Mouse (Mus musculus): Measurements from ENCODE around the gene Riiad1.

Riiad1 gene

DNA sequence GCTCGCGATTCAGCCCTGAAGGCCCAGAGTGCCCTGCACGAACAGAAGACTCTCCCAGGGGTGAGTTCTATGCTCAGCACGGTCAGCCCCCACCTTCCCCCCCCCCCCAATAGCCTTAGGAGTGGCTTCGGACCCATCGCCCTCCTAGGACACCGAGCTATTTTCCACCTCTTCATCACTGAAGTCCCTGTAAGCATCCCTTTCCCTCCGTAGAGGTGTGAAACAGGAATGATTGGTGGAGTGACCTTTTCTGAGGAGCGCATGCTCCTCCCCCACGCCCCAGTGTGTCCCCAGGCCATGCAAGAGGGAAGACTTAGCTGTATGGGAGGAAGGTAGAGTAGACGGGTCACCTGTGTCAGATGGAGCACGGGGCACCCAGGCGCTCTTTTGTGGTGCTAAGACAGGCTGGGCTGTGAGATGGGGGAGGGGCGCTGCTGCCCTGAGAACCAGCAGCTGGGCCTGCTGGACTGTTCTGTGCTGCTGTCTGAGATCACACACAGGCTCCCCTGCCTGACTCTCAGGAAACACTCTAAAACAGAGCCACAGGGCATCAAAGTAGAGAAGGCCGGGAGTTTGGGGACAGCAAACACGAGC, at the start of gene Riiad1:
Riiad1 (minus strand) TSS at position 51 of the 594 bp plus-strand sequence.
- no peak for DNase-seq

DNA sequence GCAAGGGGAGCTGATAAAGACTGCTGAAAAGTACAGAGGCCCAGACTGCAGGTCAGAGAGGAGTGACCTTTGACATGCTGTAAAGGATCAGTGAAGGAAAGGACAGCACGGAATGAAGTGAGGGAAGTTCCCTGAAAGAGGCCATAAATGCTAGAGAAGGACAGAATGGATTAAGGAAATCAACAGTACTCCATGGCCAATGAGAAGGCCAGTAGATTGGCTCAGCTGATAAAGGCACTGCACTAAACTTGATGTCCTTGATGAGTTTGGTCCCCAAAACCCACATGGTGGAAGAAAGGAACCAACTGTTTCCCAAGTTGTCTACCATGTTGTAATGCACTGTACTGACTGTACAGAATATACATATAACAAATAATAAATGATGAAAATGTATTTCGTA, 46.6 kb upstream of the Riiad1 start:
- DNase-seq = no peak

DNA sequence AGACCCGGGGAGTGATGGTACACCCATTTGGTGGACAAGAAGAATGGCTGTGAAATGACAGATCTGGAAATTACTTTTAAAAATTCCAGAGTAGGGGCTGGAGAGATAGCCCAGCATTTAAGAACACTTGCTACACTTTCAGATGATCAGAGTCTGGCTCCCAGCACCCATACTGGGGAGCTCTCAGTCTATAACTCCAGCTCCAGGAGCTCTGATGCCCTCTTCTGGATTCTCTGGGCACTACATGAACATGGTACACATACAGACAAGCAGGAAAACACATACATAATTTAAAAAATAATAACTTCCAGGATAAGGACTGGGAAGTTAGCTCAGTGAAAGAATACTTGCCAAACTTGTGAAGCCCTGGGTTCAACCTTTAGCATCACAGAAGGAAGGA, 26.5 kb upstream of the Riiad1 start:
- peak; percentile 63 for DNase-seq

DNA sequence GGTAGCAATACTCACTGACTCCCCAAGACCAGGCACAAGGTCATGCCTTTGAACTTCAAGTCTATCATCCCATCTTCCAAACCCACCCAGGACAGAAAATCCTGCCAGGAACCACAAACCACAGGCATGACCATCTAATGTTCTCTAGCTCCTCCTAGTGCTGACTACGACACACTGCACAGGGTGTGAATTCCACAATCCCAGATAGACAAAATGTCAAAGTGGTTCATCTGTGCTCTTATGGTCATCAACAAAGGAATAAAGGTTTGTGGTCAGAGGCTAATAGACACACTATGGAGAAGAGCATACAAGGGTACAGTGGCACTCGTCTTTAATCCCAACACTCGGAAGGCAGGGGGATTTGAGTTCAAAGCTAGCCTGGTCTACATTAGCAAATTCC, 22.1 kb upstream of the Riiad1 start:
- peak; percentile 77 for DNase-seq

DNA sequence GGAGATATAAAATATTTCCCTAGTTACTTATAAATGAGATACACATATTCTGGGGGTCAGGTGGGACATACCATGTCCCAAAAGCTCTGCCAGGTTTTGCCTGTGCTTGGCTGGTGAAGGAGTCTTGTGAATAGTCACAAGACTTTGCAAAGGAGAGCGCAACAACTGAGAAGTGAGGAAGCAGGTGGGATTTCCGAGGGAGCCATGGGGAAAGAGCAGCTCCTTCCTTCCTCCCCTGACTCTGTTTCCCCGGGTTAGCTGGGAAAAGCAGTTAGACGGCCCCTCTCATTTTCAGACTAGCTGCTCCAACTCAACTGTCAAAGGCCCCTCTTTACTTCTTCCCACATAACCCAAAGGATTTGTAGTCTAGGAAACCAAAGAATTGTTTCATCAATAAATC, 17.0 kb upstream of the Riiad1 start:
- peak; percentile 66 for DNase-seq

DNA sequence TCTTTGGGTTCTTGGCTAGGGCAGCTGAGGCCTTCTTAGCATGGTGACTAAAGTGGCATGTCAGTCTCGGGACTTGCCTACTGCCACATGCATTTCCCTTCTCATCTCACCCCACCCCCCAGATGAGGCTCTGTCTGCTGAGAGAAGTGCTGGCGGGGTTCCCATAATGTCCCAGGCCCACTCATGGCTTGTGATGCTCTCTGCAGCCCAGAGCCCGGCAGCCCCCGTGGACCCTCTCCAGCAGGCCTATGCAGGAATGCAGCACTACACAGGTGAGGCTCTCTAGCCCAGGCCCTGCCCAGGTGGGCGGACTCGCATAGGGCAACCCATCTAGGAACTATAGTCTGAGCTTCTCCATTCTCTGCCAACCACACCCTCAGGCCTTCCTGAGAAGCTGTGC, 7.4 kb upstream of the Riiad1 start:
- DNase-seq = no peak

DNA sequence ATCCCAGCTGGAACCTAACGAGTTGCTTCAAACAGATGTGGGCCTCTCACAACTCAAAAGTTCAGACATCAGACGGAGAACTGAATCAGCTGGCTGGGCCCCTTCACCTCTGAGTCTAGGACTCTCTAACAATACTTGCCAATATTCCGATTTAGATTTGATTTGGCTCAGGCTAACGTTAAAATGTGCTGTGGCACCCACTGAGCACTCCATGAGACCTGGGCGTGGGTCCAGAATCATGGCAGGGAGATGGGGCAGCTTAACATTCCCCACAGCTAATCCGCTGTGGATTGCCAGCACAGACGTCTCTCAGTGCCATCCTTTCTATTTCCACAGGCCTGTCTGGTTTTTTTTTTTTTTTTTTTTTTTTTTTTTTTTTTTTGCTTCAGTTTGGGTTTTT, 5.8 kb upstream of the Riiad1 start:
- DNase-seq = no peak

DNA sequence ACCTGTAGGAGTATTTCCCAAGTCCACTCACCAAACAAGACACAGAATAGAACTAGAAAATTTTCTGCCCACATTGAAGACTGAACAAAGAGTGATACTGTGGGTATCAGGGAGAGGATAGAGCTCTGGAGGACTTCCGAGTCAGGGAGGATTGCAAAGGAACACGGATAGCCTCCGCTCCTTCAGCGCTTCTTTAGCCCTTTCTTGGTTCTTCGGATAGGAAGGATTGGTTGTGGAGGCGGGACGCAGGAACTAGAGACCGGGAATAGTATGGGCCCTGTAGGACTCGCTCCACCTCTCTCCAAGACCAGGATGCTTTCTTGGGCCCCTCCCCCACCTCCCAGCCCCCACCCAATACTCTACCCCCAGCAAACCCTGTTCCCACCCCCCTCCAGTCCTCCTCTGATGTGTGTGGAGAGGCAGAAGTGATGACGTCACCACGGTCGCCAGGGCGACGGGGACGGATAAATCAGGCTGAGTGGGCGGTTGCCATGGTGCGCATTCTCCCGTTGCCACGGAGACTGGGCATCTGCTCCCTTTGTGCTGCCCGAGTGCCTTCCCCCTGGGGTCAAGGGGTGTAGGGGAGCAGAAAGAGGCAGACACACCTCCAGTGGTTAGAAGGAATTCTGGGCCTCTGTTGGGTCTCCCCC, 3.8 kb upstream of the Riiad1 start:
- DNase-seq = no peak

DNA sequence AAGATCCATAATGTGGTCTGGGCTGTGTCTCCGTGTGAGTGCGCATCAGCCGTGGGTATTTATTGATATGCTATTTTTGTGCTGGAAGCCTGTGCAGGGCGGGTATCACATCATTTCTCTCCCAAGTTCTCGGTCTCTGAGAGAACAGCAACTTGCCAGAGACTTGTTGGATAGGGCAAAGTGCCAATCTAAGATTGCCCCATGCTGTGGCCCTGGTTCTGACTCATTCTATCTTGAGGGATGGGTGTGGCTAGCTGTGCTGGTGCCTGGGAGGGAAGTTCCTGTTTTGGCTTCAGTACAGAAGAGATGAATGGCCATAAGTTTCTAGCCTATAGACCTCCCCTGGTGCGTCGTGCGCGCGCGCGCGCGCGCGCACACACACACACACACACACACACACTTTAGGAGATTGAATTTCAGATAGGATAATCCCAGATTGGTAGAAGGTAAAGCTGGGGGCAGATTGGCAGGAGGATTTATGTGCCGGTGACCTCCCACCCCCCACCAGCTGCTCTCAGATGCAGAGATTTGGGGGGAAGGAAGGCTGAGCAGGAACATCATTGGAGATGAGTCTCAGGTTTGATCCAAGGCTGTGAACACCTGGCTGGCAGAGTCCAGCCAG, 2.7 kb upstream of the Riiad1 start:
- DNase-seq = peak; percentile 94

DNA sequence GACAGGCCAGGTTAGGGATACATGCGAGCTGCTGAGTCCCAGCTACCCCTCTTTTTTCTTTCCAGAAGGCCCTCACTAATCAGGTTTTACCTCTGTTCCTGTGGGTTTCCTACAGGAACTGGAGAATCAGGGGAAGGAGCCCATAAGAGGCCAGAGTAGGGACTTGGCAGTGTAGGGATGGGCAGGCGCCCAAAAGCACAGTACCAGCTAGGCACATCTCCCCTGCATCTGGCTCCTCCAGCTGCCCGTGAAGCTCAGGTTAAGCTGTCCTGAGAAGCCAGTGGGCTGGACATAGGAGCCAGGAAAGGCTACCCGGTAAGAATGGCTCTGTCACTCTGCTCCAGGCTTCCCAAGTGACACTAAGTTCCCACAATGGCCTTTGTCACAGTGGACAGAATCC, 1.3 kb upstream of the Riiad1 start:
- DNase-seq = no peak

DNA sequence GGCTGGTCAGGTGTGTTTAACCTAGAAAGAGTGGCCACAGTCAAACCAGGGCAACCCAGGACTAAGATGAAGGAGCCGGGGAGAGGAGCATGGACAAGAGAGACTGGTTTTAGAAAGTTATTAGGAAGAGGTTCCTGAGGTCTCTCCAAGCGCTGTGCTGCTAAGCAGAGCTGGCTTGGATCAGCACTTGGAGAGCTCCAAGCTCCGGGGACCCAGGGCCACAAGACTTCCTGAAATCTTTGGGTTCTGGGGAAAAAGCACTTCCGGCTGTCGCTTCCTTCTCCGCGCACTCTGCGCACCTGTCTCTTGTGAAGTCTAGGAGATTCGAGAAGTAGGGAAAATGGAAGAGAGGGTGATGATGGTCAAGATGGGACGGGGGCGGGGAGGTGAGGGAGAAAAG, 577 bp downstream of the Riiad1 start:
- DNase-seq = no peak

DNA sequence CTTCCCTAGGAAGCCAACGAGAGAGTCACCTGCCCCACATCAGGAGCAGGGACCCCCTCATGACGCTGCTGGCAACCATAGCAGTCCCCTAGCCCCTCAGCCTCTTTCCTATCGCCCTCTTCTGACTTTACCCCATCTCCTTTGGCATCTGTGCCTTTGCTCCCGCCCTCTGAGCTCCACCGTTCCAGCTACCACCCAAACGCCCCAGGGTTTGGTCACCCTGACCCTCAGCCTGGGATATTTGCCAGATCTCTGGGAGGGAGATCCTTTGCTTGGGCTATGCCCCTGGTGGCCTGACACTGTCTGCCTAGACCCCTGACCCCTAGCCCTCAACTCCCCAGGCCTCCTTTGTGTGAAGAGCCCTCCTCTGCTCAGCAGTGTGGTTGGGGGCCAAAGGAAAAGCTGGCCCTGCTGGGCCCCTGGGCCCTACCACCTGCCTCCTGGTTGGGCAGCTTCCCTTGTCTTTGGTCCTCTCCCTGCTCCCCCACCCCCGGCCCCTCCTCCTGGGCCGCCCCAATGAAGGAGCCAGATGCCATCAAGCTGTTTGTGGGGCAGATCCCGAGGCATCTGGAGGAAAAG, 1.5 kb downstream of the Riiad1 start:
- DNase-seq = no peak

DNA sequence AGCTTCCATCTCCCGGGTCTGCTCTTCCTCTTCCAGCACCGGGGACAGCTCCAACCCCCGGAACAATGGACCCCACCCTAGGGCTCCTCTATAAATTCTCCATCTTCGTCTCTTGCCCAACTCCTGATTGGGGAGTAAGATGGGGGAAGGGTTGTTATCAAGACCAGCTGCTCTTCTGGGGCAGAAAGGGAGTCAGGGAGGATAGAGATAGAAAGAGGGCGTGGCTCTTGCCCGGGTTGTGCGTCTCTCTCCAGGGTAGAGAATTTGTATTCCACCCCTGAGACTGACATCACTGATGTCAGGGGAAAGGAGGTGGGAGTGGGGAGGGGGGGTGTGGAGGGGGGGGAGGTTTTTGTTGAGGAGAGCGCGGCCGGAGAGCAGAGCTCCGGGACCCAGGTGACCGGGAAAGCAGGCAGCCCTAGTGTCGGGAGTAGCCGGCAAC, 2.1 kb downstream of the Riiad1 start, which contains the start of gene Celf3:
Celf3 (plus strand) TSS at position 315 of the 442 bp plus-strand sequence.
- DNase-seq = no peak

DNA sequence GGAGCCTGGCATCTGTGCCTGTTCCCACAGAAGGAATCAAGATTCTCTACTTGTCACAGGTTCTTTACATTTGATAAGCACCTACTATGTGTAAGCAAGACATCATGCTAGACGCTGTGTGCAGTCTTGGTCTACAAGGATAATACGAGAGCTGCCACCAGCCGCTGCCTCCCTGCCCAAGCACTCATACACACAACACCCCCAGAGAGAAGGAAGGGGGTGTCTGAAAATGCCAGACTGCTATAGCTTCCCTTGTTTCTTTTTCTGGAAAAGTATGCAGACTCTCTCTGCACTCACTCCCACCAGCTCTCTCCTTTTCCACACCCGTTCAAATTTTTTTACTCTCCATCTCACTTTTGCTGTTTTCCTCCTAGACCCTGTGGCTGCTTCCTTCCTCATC, 2.7 kb downstream of the Riiad1 start:
- DNase-seq = no peak

DNA sequence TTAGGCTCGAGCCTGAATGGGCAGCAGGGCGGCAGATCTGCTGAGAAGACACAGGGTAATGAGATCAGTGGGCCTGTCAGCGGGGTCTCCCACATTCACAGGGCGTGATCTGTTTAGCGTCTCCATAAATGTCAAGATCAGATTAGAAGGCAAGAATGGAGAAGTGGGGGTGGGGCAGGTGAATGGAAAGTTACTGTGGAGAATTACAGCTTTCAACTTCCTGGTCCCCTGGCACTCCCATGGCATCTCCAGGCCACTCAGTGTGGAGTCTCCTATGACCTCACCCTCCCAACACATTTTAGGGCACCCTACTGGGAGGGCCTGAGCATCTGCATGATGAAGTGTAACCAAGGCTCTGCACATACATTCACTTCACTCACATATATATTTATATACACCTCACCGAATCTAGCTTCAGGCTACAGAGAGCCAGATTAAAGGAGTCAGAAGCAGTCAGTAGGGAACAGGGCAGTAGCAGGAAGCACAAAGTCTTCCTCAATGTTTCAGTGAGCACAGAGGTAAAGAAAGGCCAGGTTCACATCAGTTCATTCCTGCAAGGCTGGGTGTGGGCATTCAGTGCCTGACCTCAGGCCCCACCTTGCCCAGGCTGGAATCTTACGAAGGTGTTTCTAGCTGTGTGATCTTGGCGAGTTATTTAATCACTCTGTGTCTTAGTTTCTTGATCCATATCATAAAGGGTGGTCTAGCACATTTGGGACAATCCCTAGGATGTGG, 3.7 kb downstream of the Riiad1 start:
- DNase-seq = no peak

DNA sequence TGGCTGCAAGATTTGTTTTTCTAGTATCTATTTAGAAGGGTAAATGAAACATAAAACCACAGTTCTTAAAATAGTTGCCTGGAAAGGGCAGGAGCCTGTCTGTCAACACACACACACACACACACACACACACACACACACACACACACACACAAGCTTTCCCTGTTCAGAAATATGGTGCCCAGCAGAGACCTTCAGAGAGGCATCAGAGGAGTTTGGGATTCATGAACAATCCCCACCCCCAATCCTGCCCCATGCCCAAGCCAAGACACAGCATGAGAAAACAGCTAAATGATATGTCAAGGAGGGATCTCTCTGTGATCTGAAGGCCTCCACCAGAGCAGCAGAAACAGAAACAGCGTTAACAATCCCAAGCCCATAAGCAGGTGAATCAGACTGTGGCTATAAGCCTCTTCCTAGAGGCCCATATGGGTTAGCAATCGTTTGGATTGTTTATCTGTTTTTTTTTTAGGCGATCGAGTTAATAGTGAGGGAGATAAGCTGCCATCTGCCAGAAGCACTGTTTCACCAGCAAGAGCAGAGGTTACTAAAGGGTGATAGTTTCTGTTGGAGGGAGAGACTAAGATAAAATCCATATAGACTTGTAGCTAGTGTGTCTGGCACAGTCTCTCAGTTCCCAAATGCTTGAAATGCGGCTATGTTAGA, 6.4 kb downstream of the Riiad1 start:
- no peak for DNase-seq

DNA sequence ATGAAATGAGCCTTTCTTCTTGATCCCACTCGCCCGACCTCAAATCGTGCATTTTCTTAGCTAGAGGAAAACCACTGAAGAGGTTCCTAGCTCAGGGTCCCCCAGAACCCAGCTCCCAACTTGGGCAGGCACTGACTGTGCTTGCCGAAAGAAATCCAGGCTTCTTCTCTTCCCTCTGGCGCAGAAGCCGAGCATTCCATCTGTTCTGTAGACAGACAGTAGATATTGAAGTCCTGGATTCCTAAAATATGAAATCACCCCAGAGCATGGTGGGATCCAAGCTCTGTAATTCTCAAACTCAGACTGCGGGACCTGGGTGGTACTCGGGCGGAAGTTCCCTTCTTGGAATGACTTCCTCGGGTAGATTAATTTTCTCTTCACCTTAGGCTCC, 7.0 kb downstream of the Riiad1 start:
- DNase-seq = no peak

DNA sequence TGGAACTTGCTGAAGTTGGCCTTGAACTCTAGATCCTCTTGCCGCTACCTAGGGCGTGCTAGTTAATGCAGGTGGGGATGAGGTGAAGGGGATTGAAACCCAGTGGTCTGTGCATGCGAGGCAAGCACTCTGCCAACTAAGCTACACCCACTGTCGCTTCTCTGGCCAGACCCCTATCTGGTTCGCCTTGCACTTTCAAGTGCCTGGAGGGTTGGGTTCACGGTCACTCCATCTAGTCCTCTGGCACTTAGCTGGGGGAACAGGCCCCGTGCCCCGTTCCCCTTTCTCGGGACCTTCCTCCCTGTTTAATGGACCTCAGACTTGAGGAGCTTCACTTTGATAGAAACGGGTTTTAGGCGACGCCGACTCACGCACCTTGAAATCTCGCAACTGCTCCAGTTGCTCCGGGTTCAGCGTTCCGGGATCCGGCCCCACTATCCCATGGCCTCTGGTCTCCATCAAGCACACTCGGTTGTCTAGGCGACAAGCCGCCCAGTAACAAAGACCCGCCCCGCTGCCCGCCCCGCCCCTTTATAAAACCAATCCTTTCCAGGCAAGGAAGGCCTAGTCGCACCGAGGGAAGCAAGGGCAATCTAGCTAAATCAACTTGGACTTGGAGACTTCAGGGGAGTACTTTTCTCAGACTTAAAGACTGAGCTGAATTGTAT, 7.6 kb downstream of the Riiad1 start:
- peak; percentile 95 for DNase-seq

DNA sequence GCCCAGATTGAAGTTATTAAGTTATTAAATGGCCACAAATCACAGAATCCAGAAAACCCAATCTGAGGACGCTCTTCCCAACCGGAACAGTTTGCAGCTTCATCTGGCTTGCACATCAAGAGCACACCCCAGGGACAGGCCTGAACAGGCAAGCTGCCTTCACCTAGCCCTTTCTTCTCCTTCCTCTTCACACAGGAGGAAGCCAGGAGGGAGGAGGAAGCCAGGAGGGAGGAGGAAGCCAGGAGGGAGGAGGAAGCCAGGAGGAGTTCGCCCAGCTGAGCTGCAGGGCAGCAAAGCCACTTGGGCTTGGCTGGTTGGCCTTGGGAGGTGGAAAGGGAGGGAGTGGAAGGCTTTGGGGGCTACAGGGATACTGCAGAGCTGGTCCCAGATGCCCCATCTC, 11.2 kb downstream of the Riiad1 start:
- DNase-seq = no peak

DNA sequence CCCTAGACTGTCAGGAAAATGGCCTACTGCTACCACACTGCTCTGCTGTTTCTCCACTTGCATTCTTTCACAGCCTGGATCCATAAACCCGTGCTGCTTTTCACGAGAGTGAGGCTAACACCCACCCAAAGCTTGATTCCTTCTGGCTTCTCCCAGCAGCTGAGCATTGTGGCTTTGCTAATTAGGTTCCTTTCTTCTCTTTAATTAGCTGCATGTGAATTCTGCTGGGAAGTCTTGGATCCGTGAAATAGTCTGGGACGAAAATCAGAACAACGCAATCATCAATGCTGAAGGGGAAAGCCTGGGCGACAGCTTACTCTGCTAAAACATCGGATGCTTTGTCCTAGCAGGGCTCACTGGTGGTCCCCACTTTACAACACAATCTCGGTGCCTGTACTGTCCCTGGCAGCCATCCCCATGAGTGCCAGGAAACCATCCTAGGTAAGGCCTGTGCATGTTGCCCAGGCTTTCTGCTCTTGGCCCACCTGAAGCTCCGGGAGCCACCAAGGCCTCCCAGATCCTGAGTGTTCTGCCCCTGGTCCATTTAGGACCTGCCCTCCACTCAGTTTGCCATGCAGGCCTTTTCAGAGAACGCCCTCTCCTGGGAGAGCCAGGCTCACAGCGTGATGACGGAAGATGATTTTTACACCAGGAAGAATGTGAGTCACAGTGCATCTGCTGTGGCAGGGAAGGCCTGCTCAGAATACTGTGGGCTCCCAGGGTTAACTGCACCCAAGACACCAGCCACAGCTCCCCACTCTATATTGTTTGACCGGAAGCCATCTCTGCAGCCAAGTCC, 14.3 kb downstream of the Riiad1 start:
- DNase-seq = no peak

DNA sequence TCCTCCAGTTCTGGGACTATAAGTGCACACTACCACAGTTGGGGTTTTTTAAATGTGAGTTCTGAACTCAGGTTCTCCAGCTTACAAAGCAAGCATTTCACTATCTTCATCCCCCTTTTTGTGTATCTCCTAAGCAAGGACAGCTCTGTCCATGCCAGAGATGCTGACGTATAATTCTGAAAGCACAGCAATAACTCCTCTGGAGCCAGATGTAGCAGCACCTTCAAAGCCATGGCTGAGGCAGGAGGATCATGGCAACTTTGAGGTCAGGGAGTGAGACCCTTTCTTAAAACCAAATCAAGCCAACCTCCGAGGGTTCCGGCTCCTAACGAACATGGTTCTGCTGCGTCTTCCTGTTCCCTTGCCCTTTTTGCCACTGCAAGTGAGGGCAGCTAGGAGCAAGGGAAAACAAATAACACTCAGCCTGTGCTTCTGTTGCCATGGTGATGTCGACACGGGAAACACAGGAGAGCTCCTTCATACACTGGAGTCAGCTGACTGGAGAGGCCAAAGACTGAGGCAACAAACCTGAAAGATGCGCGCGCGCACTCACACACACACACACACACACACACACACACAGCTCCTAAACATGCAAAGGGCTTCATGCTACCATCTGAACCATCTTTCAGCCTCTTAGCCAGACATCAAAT, 16.1 kb downstream of the Riiad1 start:
- no peak for DNase-seq

Measured in heart, adult 11 months (tissue).